Mouse (Mus musculus) heart, embryonic 12.5 days (tissue): Measurements from ENCODE around the gene Trim25. TPM values are rescaled to one million over a fixed set of nuclear protein-coding genes. Genes with fewer than 3 reads are reported as not detected.
A peak's percentile ranks its signal among the peaks of the same experiment; 100 is the strongest.

ENCODE experiments used
- ATAC-seq: fragments of 200-750 bp; cut with Nextera tagmentation; 2 replicates; pipeline ENCODE4 v1.8.0; 2017; ENCODE audit warnings: moderate TSS enrichment, moderate library complexity; ENCODE audit not compliant: insufficient number of reproducible peaks, low FRiP score
- H3K27ac ChIP-seq: fragments of 300-500 bp; sonication (generic); 2 replicates; pipeline ENCODE4 v1.5.1; 2016; ENCODE audit warnings: mild to moderate bottlenecking, moderate library complexity; ENCODE audit not compliant: poor library complexity, severe bottlenecking
- H3K27me3 ChIP-seq: fragments of 300-500 bp; sonication (generic); replicated peaks from 2 replicates; pipeline ENCODE4 v1.6.1; 2016; ENCODE audit warnings: mild to moderate bottlenecking, moderate library complexity
- H3K36me3 ChIP-seq: fragments of 300-500 bp; sonication (generic); 2 replicates; pipeline ENCODE4 v1.6.1; 2016; ENCODE audit warnings: mild to moderate bottlenecking, moderate library complexity
- H3K4me1 ChIP-seq: fragments of 300-500 bp; sonication (generic); replicated peaks from 2 replicates; pipeline ENCODE4 v1.6.1; 2016; ENCODE audit warnings: mild to moderate bottlenecking
- H3K4me2 ChIP-seq: fragments of 300-500 bp; sonication (generic); 2 replicates; pipeline ENCODE4 v1.6.1; 2016; ENCODE audit warnings: mild to moderate bottlenecking, moderate library complexity
- H3K4me3 ChIP-seq: fragments of 300-500 bp; sonication (generic); 2 replicates; pipeline ENCODE4 v1.5.1; 2016; ENCODE audit warnings: mild to moderate bottlenecking
- H3K9ac ChIP-seq: fragments of 300-500 bp; sonication (generic); 2 replicates; pipeline ENCODE4 v1.6.1; 2016; ENCODE audit warnings: mild to moderate bottlenecking, moderate library complexity
- H3K9me3 ChIP-seq: fragments of 300-500 bp; sonication (generic); replicated peaks from 2 replicates; pipeline ENCODE4 v1.6.1; 2016; ENCODE audit warnings: mild to moderate bottlenecking, moderate library complexity
- WGBS: fragments of 180-500 bp; shearing (Covaris S2); methylation state at CpG from one replicate; pipeline ENCODE4 v1.1.7; 2016; 5-methylcytosine and 5-hydroxymethylcytosine counted together
- polyA plus RNA-seq: library from polyadenylated mRNA; unstranded; fragments of >200 nt; fragmentation: Nextera tagmentation; extraction: Ambion mirVana; gene quantifications from 2 replicates; pipeline ENCODE4 v1.2.1, GENCODE M21; 2016

Gene Trim25
- 15.2 and 15.3 TPM in 2 replicates for polyA plus RNA-seq

DNA sequence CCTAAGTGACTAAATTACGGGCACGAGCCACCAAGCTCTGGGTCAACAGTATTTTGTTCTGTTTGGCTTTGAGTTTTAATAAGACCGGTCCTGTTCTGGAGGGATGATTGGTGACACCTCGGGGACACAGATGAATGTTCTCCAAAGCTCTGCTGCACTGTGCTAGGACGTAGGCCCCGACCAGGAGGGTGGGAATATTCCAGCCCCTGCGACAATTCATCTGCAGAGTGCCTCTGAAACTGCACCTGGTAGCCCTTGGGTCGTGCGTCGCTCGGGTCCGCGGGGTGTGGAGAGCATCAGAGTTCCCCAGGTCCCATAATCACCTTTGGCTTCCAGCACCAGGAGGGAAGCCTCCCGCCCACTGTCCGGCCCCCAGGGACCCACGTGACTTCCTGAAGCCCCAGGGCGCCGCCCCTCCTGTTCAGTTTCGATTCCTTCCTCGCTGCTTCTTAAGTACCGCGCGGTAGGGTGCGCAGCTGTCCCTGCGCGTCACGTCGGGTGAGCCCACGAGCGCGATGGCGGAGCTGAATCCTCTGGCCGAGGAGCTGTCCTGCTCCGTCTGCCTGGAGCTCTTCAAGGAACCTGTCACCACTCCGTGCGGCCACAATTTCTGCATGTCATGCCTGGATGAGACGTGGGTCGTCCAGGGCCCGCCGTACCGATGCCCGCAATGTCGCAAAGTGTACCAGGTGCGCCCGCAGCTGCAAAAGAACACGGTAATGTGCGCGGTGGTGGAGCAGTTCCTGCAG is at the start of gene Trim25:
Gene Trim25 (plus strand): TSS at position 403 of the 749 bp plus-strand sequence.
- 1% methylated on average over 48 of the region's 48 CpGs for WGBS
- no peaks in the 10 kb centered on the region for H3K9me3 ChIP-seq
- peak within 1 kb of the TSS; percentile 87 for H3K9ac ChIP-seq
- H3K4me2 ChIP-seq = peak within 1 kb of the TSS; percentile 84
- H3K27ac ChIP-seq = peak within 1 kb of the TSS; percentile 34
- peak; percentile 91 for ATAC-seq
- no peaks in the 10 kb centered on the region for H3K36me3 ChIP-seq
- H3K4me3 ChIP-seq = peak within 1 kb of the TSS; percentile 78
- no peaks in the 10 kb centered on the region for H3K27me3 ChIP-seq
- H3K4me1 ChIP-seq = peaks cover 35% of the 10 kb centered on the region

DNA sequence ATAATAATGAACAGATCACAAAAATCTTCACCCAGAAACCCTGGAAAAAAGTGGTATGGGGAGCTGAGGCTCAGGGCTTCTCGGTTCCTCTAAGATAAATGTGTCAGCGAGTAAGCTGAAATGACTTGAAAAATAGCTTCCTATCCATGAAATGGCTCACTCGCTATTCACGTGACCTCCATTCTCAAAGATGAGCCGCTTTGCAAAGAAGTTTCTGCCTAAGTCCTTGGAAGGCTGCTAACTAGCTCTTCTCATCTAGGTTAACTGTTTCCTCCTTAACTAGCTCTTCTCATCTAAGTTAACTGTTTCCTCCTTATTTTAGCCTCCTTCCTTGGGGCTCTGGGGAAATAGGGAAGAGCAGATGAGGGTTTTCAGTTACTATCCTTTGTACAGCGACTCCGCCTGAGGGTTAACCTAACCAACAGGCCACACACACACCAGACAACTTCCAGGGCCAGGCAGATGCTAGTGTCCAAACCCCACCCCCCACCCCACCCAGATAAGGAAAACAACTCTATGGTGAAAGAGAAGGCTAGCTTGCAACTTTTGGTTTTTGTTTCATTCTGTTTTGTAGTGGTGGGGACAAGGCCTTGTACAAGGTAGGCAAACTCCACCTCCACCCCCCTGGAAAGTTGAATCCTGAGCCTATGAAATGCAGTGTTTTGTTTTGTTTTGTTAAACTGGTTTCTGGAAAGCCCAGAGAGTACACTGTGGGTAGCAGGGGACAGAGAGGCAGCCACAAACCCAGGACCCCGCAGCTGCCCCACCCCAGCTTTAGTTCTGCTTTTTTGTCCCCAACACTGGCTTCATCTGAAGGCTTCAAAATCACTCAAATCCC is 49.2 kb upstream of the Trim25 start:
- 80% methylated on average over 8 of the region's 8 CpGs for WGBS
- H3K27ac ChIP-seq = no peak overlapping the region
- no peaks in the 10 kb centered on the region for H3K9me3 ChIP-seq
- 0 out of 2 replicates have a peak, but pooled peaks cover 5% of the 10 kb centered on the region for H3K4me1 ChIP-seq
- no peak overlapping the region for H3K9ac ChIP-seq
- H3K36me3 ChIP-seq = peaks cover 26% of the 10 kb centered on the region
- H3K27me3 ChIP-seq = no peaks in the 10 kb centered on the region
- no peak overlapping the region for H3K4me3 ChIP-seq
- no peak for ATAC-seq
- H3K4me2 ChIP-seq = no peak overlapping the region

DNA sequence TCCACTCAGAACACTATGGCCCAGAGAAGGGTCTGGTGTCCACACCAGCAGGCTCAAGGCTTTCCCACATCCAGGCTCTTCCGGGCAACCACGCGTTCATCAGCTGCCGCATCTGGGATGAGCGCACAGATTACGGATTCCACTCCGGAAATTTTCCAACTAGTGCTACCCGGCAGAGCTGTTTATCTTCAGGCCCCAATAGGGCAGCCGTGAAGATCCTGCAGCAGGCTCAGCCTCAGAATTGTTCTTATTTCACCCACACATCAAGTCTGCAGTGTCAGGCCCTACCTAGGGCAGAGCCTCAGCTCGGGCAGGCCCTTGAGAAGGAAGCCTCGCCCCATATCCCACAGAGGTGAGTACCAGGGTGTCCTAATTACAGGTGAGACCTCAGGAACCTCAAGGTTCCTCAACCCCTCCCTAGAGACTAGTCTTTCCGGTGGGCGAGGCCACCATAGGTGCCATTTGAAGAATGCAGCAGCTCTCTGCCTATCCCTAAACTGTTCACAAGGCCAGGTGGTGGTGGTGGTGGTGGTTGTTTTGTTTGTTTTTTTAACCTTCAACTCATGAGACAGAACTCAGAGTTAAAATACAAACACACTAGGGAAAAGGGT is 48.4 kb upstream of the Trim25 start:
- Histone ChIP-seq H3K9ac (no peak overlapping the region), H3K27me3 (no peaks in the 10 kb centered on the region), H3K36me3 (peaks cover 20% of the 10 kb centered on the region), H3K27ac (no peak overlapping the region), H3K4me1 (0 out of 2 replicates have a peak, but pooled peaks cover 5% of the 10 kb centered on the region), H3K4me3 (no peak overlapping the region), H3K9me3 (no peaks in the 10 kb centered on the region), H3K4me2 (no peak overlapping the region)
- ATAC-seq = no peak
- 69% methylated on average over 13 of the region's 13 CpGs for WGBS

DNA sequence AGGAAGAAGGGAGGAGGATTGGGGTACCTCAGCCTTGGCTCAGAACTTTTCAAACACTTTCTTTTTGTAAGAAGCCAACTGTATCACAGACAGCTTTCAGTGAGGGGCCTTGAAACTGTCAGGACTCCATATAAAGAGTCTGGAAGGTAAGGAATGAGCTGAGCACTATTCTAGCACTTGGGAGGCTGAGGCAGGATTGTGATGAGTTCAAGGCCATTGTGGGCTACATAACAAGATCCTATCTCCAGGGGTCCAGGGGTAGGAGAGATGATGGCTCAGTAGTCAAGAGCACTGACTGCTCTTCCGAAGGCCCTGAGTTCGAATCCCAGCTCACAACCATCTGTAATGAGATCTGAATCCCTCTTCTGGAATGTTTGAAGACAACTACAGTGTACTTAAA is 47.6 kb upstream of the Trim25 start:
- H3K27me3 ChIP-seq = no peaks in the 10 kb centered on the region
- H3K4me3 ChIP-seq = no peak overlapping the region
- H3K9me3 ChIP-seq = no peaks in the 10 kb centered on the region
- H3K4me2 ChIP-seq = no peak overlapping the region
- peaks cover 13% of the 10 kb centered on the region for H3K36me3 ChIP-seq
- no peak overlapping the region for H3K27ac ChIP-seq
- 0 out of 2 replicates have a peak, but pooled peaks cover 3% of the 10 kb centered on the region for H3K4me1 ChIP-seq
- no peak overlapping the region for H3K9ac ChIP-seq
- WGBS = 92% methylated on average over 2 of the region's 2 CpGs
- ATAC-seq = no peak

DNA sequence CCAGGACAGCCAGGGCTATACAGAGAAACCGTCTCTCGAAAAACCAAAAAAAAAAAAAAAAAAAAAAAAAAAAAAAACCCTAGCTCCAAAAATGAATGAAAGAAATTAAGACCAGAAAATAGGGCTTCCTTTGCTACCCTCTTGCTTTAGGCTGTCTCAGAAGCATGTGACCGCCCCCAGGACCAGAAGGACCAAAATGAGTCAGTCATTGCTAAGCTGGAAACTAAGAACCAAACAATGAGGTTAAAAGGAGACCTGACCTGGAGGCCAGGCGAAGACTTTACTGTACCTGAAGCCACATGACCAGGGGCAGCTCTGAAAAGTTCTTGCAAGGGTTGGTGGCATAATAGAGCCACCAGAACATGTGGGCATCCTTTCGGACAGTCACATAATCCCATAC is 47.1 kb upstream of the Trim25 start:
- Histone ChIP-seq H3K4me1 (0 out of 2 replicates have a peak, but pooled peaks cover 3% of the 10 kb centered on the region), H3K27ac (no peak overlapping the region), H3K9me3 (no peaks in the 10 kb centered on the region), H3K27me3 (no peaks in the 10 kb centered on the region), H3K4me2 (no peak overlapping the region), H3K36me3 (peaks cover 8% of the 10 kb centered on the region), H3K9ac (no peak overlapping the region), H3K4me3 (no peak overlapping the region)
- 87% methylated on average over 5 of the region's 5 CpGs for WGBS
- ATAC-seq = no peak

DNA sequence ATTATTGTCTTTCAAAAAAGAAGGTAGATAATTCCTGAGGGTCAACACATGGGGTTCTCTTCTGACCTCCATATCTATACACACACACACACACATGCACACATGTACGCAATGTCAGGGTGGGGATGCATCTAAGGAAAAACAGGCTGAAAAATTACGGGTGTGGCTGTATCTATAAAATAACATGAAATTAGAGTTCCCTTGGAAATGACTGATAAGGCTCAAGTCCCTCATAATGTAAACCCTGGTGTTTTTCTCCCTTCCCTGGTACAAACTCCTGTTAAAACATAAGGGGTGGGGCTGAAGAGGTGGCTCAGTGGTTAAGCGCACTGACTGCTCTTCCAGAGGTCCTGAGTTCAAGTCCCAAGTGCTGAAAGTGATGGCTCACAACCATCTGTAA is 45.6 kb upstream of the Trim25 start:
- Histone ChIP-seq H3K4me1 (0 out of 2 replicates have a peak, but pooled peaks cover 3% of the 10 kb centered on the region), H3K4me3 (no peak overlapping the region), H3K9me3 (no peaks in the 10 kb centered on the region), H3K9ac (no peak overlapping the region), H3K27me3 (no peaks in the 10 kb centered on the region), H3K4me2 (no peak overlapping the region), H3K27ac (no peak overlapping the region), H3K36me3 (peaks cover 8% of the 10 kb centered on the region)
- 88% methylated on average over 3 of the region's 3 CpGs for WGBS
- no peak for ATAC-seq

DNA sequence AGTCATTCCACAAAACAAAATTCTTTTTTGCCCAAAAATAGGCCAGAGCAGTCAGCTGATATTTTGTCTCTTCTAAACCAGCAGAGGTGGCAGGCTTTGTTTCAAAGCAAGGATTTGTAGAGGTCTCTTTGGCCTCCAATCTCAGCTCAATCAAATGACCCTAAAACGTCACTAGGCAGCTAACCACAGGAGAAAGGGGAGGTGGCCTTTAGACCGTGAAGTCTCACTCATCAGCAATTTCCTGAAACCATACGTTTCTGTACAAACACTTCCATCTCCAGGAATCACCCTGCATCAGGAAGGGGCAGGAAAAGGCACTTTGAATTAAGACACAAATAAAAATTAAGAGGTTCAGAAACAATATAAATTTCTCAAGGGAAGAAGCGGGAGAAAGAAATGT is 44.4 kb upstream of the Trim25 start:
- H3K4me3 ChIP-seq = peak overlapping the region; percentile 63
- peak; percentile 30; the same call in 1 of the 2 replicates for ATAC-seq
- no peaks in the 10 kb centered on the region for H3K27me3 ChIP-seq
- H3K9ac ChIP-seq = peak overlapping the region; percentile 67
- peaks cover 8% of the 10 kb centered on the region for H3K36me3 ChIP-seq
- H3K27ac ChIP-seq = 0 out of 2 replicates have a peak overlapping the region, but pooled peaks have one; percentile 42
- H3K4me2 ChIP-seq = peak overlapping the region; percentile 75
- 0% methylated on average over 4 of the region's 4 CpGs for WGBS
- H3K4me1 ChIP-seq = 0 out of 2 replicates have a peak, but pooled peaks cover 3% of the 10 kb centered on the region
- no peaks in the 10 kb centered on the region for H3K9me3 ChIP-seq

DNA sequence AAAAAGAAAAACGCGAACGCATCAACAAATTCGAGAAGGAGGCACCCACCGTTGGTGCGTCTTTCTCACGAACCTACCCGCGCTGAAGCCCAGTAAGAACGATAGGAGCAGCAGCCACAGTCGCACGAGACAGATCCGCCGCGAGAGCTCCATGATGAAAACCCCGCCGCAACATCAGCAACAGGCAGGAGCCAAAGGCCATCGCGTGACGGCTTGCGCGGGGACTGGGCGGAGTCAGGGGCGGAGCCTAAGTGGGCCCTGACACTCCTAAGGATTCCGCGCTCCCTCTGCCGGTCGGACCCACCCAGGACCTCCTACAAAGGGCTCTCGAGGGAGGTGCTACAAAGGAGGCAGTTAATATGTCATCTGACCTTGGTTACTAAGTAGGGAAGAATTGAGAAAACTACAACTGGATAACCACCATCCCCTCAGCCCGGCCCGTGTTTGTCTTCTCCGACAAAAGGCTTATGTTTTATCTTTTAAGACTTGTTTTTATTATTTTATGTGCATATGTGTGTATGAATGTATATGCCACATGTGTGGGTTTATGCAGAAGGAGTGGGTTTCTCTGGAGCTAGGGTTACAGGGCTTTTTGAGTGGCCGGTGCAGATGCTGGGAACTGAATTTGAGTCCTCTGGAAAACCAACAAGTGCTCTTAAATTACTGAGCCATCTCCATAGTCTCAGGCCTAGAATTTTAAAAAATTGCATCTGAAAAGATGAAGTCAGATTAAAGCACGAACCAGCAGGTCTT is 43.8 kb upstream of the Trim25 start, which contains the start of gene Scpep1:
Gene Scpep1 (minus strand): TSS at position 249 of the 753 bp plus-strand sequence.
- peak; percentile 92 for ATAC-seq
- H3K9me3 ChIP-seq = no peaks in the 10 kb centered on the region
- H3K9ac ChIP-seq = peak within 1 kb of the TSS; percentile 67
- H3K36me3 ChIP-seq = peaks cover 8% of the 10 kb centered on the region
- 0 out of 2 replicates have a peak within 1 kb of the TSS, but pooled peaks have one; percentile 42 for H3K27ac ChIP-seq
- H3K4me1 ChIP-seq = 0 out of 2 replicates have a peak, but pooled peaks cover 3% of the 10 kb centered on the region
- peak within 1 kb of the TSS; percentile 75 for H3K4me2 ChIP-seq
- peak within 1 kb of the TSS; percentile 63 for H3K4me3 ChIP-seq
- H3K27me3 ChIP-seq = no peaks in the 10 kb centered on the region
- WGBS = 5% methylated on average over 34 of the region's 34 CpGs

DNA sequence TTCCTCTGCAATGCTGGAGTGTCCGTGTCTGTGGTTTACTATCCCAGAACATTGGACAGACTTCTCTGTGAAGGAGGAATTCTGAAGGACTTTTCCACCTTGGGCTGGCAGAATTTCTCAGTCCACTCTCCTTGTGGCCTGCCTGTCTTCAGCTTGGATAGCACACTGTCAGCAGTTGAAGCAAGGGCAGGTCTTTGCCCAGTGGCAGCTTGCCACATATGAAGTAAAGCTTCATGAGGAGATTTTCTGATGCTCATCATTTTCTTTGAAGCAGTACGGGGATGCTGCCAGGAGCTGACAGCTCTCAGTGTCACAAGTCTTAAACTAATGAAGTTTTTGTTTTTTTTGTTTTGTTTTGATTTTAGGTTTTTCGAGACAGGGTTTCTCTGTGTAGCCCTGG is 40.3 kb upstream of the Trim25 start:
- H3K4me3 ChIP-seq = no peak overlapping the region
- H3K9me3 ChIP-seq = no peaks in the 10 kb centered on the region
- no peak overlapping the region for H3K4me2 ChIP-seq
- no peak for ATAC-seq
- no peak overlapping the region for H3K27ac ChIP-seq
- 71% methylated on average over 3 of the region's 3 CpGs for WGBS
- 0 out of 2 replicates have a peak, but pooled peaks cover 3% of the 10 kb centered on the region for H3K4me1 ChIP-seq
- no peak overlapping the region for H3K9ac ChIP-seq
- no peaks in the 10 kb centered on the region for H3K36me3 ChIP-seq
- H3K27me3 ChIP-seq = no peaks in the 10 kb centered on the region

DNA sequence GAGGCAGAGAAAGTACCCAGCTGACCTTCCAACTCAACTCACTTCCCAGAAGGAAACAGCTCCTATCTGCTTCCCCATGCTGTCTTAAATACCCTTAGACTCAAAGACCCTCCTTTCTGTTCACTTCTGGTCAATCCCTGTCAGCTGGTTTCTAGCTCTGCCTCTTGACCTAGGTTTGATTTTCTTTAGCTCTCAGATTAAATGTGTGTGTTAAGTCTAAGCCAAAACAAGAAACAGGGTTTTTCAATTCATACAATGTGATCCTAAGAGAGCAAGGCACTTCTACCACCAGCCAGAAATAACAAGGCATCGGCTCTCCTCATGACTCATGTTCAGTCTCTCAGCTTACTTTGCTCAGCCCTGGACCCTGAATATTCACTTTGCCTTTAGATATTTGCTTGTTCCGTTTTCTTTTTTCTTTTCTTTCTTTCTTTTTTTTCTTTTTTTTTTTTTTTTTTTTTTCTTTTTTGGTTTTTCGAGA is 32.3 kb upstream of the Trim25 start, which contains the start of gene Elobl:
Gene Elobl (minus strand): TSS at position 51 of the 481 bp plus-strand sequence.
- Histone ChIP-seq H3K9ac (no peak within 1 kb of the TSS), H3K27ac (no peak within 1 kb of the TSS), H3K9me3 (no peaks in the 10 kb centered on the region), H3K4me1 (no peaks in the 10 kb centered on the region), H3K36me3 (no peaks in the 10 kb centered on the region), H3K4me2 (no peak within 1 kb of the TSS), H3K27me3 (no peaks in the 10 kb centered on the region), H3K4me3 (no peak within 1 kb of the TSS)
- WGBS = 77% methylated on average over 2 of the region's 3 CpGs
- ATAC-seq = no peak
